ENCODE assay signal across 9 mouse cellular contexts in the genomic region with DNA sequence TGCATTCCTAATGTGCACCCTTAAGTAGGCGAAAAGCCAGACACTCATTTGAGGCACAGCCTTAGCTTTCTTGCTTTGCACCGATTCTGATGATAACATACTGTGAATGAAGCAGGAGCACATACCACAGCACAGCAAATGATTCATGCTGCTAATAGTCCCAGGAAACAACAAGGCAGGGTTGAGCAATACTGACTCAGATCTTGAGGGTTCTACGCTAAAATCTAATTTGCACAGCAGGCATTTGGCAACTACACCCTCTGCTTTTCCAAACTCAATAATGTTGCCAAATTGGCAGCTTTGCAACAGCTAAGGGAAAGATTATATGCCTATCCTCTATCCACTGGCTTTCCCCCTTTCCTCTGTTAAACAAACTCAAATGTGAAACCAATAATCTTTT.
DNase-seq lines count a peak whose midpoint lies in the region; ATAC-seq lines count a peak whose summit lies in the region.
"Had no signal": no experiment of that assay in that cellular context is flagged by ENCODE, and none has a peak within 500 bp of the region (broad histone marks: within the 10 kb centered on the region; RNA-seq: fewer than 3 reads in every experiment).

No protein-coding gene starts in this region.

- WGBS in forebrain, embryonic 13.5 days, result 64% methylated on average over 3 of the region's 3 CpGs
- 84% methylated on average over 3 of the region's 3 CpGs for WGBS in forebrain, embryonic 11.5 days
- WGBS in midbrain, embryonic 14.5 days, result 84% methylated on average over 3 of the region's 3 CpGs
- 87% methylated on average over 3 of the region's 3 CpGs for WGBS in midbrain, embryonic 10.5 days
- 74% methylated on average over 3 of the region's 3 CpGs for WGBS in liver, embryonic 12.5 days (ENCODE audit: insufficient replicate concordance)

- no peak overlapping the region for H3K27ac ChIP-seq in forebrain, embryonic 13.5 days
- no peak overlapping the region for H3K27ac ChIP-seq in forebrain, embryonic 11.5 days (ENCODE audit: low read depth, low read length)
- no peak overlapping the region for H3K27ac ChIP-seq in midbrain, embryonic 14.5 days (replicated peaks; ENCODE audit: low read depth, low read length)
- H3K27ac ChIP-seq in midbrain, embryonic 10.5 days (replicated peaks), result no peak overlapping the region
- no peak overlapping the region for H3K27ac ChIP-seq in liver, embryonic 12.5 days

- H3K36me3 ChIP-seq in forebrain, embryonic 13.5 days (ENCODE audit: poor library complexity, severe bottlenecking), result no peaks in the 10 kb centered on the region
- H3K36me3 ChIP-seq in forebrain, embryonic 11.5 days (ENCODE audit: control insufficient read depth, insufficient read depth, low read length), result no peaks in the 10 kb centered on the region
- H3K36me3 ChIP-seq in midbrain, embryonic 14.5 days (ENCODE audit: control insufficient read depth, insufficient read depth, low read length), result no peaks in the 10 kb centered on the region
- H3K36me3 ChIP-seq in midbrain, embryonic 10.5 days, result no peaks in the 10 kb centered on the region
- no peaks in the 10 kb centered on the region for H3K36me3 ChIP-seq in liver, embryonic 12.5 days

- DNase-seq in forebrain, embryonic 11.5 days (ENCODE audit: low spot score), result no peak
- peak; percentile 19 for DNase-seq in midbrain, embryonic 14.5 days
- DNase-seq in midbrain, embryonic 10.5 days (ENCODE audit: low spot score), result no peak
- DNase-seq in fibroblast of lung, adult 2 months (ENCODE audit: low read depth), result peak; percentile 84
- peak; percentile 31 for DNase-seq in lung, postnatal 36 days
- DNase-seq in heart, adult 11 months, result no peak
- DNase-seq: kidney, postnatal 10 days had no signal

- no peaks in the 10 kb centered on the region for H3K4me1 ChIP-seq in forebrain, embryonic 13.5 days
- no peaks in the 10 kb centered on the region for H3K4me1 ChIP-seq in forebrain, embryonic 11.5 days (replicated peaks; ENCODE audit: control insufficient read depth, insufficient read depth, low read length)
- no peaks in the 10 kb centered on the region for H3K4me1 ChIP-seq in midbrain, embryonic 14.5 days (ENCODE audit: control insufficient read depth, insufficient read depth, low read length)
- no peaks in the 10 kb centered on the region for H3K4me1 ChIP-seq in midbrain, embryonic 10.5 days
- H3K4me1 ChIP-seq in liver, embryonic 12.5 days, result no peaks in the 10 kb centered on the region

- H3K4me3 ChIP-seq in forebrain, embryonic 13.5 days, result no peak overlapping the region
- H3K4me3 ChIP-seq in forebrain, embryonic 11.5 days (ENCODE audit: low read depth, low read length), result no peak overlapping the region
- no peak overlapping the region for H3K4me3 ChIP-seq in midbrain, embryonic 14.5 days (replicated peaks; ENCODE audit: low read depth, low read length)
- H3K4me3 ChIP-seq in midbrain, embryonic 10.5 days, result no peak overlapping the region
- no peak overlapping the region for H3K4me3 ChIP-seq in liver, embryonic 12.5 days

- H3K9ac ChIP-seq in forebrain, embryonic 13.5 days, result no peak overlapping the region
- no peak overlapping the region for H3K9ac ChIP-seq in forebrain, embryonic 11.5 days (ENCODE audit: low read length)
- no peak overlapping the region for H3K9ac ChIP-seq in midbrain, embryonic 14.5 days (replicated peaks; ENCODE audit: low read length)
- H3K9ac ChIP-seq in liver, embryonic 12.5 days, result no peak overlapping the region

- ATAC-seq in forebrain, embryonic 13.5 days, result peak; percentile 85
- no peak for ATAC-seq in forebrain, embryonic 11.5 days (replicated peaks; ENCODE audit: low FRiP score)
- ATAC-seq in midbrain, embryonic 14.5 days (ENCODE audit: low FRiP score, low TSS enrichment), result no peak
- ATAC-seq in liver, embryonic 12.5 days, result no peak

- H3K9me3 ChIP-seq in forebrain, embryonic 13.5 days (replicated peaks), result no peaks in the 10 kb centered on the region
- H3K9me3 ChIP-seq in forebrain, embryonic 11.5 days (ENCODE audit: control insufficient read depth, low read length), result no peaks in the 10 kb centered on the region
- H3K9me3 ChIP-seq in midbrain, embryonic 14.5 days (ENCODE audit: control insufficient read depth, low read length), result no peaks in the 10 kb centered on the region
- no peaks in the 10 kb centered on the region for H3K9me3 ChIP-seq in midbrain, embryonic 10.5 days (replicated peaks)
- H3K9me3 ChIP-seq in liver, embryonic 12.5 days (replicated peaks), result no peaks in the 10 kb centered on the region

- H3K27me3 ChIP-seq in forebrain, embryonic 13.5 days, result no peaks in the 10 kb centered on the region
- H3K27me3 ChIP-seq in forebrain, embryonic 11.5 days (ENCODE audit: control insufficient read depth, insufficient read depth, low read length), result no peaks in the 10 kb centered on the region
- H3K27me3 ChIP-seq in midbrain, embryonic 14.5 days (ENCODE audit: control insufficient read depth, insufficient read depth, low read length), result no peaks in the 10 kb centered on the region
- no peaks in the 10 kb centered on the region for H3K27me3 ChIP-seq in midbrain, embryonic 10.5 days (ENCODE audit: low read depth, poor library complexity, severe bottlenecking)
- no peaks in the 10 kb centered on the region for H3K27me3 ChIP-seq in liver, embryonic 12.5 days (replicated peaks)

- H3K4me2 ChIP-seq in forebrain, embryonic 13.5 days, result no peak overlapping the region
- H3K4me2 ChIP-seq in forebrain, embryonic 11.5 days (ENCODE audit: low read depth, low read length, severe bottlenecking), result no peak overlapping the region
- no peak overlapping the region for H3K4me2 ChIP-seq in midbrain, embryonic 14.5 days (ENCODE audit: low read length)
- H3K4me2 ChIP-seq in liver, embryonic 12.5 days, result no peak overlapping the region

Comparison
In these comparisons a context has a peak if more than half of its experiments do, and no peak if none do; other contexts are left out.
1. DNase-seq: peak in midbrain, embryonic 14.5 days (single experiment), fibroblast of lung, adult 2 months (single experiment) and lung, postnatal 36 days (single experiment); none in forebrain, embryonic 11.5 days (single experiment), midbrain, embryonic 10.5 days (single experiment) and heart, adult 11 months (single experiment).